Mouse (Mus musculus) liver, postnatal 0 days (tissue): ENCODE data around the gene Chaf1b.

ENCODE experiments used
- CTCF ChIP-seq: sonication (generic); IDR thresholded peaks from 2 replicates; pipeline ENCODE4 v1.5.1; 2016; ENCODE audit warnings: antibody characterized with exemption, low read depth
- EP300 ChIP-seq: IDR thresholded peaks from 2 replicates; pipeline ENCODE4 v1.6.1; 2016; ENCODE audit warnings: antibody characterized with exemption, low read depth, mild to moderate bottlenecking

- TF ChIP-seq CTCF = no peak
- no peak for TF ChIP-seq EP300
These were observed 39.2 kb downstream of the Chaf1b start for GRCm38 (mm10) chr16:93922835-93923389.
